Mouse (Mus musculus) cerebellum, adult 2 months (tissue): ENCODE measurements at regions not wholly inside any gene's neighbourhood (a gene's known extent, or its start where the extent isn't known, plus 50 kb on each side); places are given as distances from the start of the nearest gene placed in this dataset.

Source experiments
- CTCF ChIP-seq: fragments of 200-500 bp; IDR thresholded peaks from 2 replicates; pipeline ENCODE4 v1.5.1; 2011; ENCODE audit warnings: low read depth, mild to moderate bottlenecking, control low read depth, low read length, moderate library complexity, borderline replicate concordance; ENCODE audit not compliant: insufficient read depth
- POLR2A ChIP-seq: fragments of 200-500 bp; IDR thresholded peaks from 2 replicates; pipeline ENCODE4 v1.6.1; 2011; ENCODE audit warnings: low read length, control low read depth, borderline replicate concordance; ENCODE audit not compliant: insufficient read depth

DNA sequence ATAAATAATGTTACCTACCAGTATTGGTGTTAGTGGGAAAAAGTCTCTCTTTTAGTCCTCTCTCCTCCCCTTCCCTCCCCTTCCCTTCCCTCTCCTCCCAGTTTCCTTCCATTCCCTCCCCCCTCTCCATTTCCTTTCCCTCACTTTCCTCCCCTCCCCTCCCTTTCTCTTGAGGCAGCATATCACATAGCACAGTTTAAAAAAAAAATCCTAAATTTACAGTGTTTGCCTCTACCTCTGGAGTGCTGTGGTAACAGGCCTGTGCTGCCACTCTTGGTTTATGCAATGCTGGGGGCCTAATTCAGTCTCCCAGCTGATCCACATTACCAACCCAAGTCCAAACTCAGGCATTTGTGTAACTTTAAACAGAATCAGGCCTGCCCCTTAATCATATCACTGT, 52.1 kb upstream of the Slc44a3 start:
- TF ChIP-seq POLR2A, result no peak
- no peak for TF ChIP-seq CTCF
